In the genomic region with DNA sequence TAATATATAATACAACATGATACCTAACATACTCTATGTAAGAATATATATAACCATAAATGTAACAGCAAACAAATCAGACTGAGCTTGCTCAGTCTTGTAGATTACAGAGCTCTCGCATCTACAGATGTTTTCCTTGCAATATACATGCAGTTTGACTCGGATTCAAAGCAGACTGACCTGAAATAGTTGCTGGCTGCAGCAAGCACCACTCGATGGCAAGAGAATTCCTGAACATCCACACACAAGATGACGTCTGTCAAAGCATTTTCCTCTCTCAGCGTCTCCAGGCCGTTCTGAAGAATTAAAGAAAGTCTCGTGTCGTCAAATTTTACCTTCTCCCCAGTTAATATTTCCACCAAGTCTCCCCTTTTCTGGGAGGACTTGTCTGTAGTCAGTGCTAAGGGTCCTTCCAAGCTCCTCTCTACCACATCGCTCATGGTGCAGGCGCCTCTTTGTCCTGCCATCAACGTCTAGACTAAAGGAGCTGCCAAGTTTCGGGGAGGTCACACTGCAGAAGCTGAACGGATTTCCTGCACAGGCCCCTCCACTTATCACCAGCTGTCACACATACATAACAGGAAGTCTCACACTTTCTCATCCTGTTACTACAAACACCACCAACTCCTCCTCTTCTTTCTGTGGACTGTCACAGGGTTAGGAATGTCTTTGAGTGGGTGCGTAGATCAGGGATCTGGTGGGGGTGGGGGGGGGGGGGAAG, we compare ENCODE assay signal across 1 mouse cellular context.
A peak's percentile ranks its signal among the peaks of the same experiment; 100 is the strongest.
TF ChIP-seq lines count a peak whose summit lies in the region.

Klhl6 (minus strand) TSS at position 501 of the 721 bp plus-strand sequence.

TF ChIP-seq in MEL, 35 proteins besides CTCF, POLR2A, EP300 and RAD21 (continued from another document):
- TF ChIP-seq ELF1 (IDR thresholded peaks at IDR 0.05; ENCODE audit: low read depth, low read length) = peak; percentile 62; the same call in 1 of the 2 replicates
- TF ChIP-seq TBP (IDR thresholded peaks at IDR 0.05; ENCODE audit: low read depth, low read length) = no peak; the same call in 1 of the 2 replicates
- peak; percentile 85 for TF ChIP-seq GATA1 (IDR thresholded peaks at IDR 0.05; ENCODE audit: low read depth, low read length)
- TF ChIP-seq RCOR1 (IDR thresholded peaks at IDR 0.05; ENCODE audit: low read depth, low read length) = peak; percentile 72
- no peak for TF ChIP-seq CHD1 (IDR thresholded peaks at IDR 0.05; ENCODE audit: low read depth, low read length)
